Mouse (Mus musculus) cerebellum, adult 8-10 months (tissue): ENCODE data around the gene 9430015G10Rik.
"Not testable (repeated sequence)": the region's sequence is repeated elsewhere in the genome, so short reads cannot be mapped to it uniquely, and the experiment has no call there.

Source experiments
- DNase-seq: peaks from one replicate; pipeline ENCODE4 v3.0.0; 2022

The 9430015G10Rik gene

GRCm38 (mm10) chr4:156099427-156099826 is 10.4 kb upstream of the 9430015G10Rik start:
- DNase-seq, result no peak

GRCm38 (mm10) chr4:156100501-156100900 is 9.3 kb upstream of the 9430015G10Rik start:
- DNase-seq, result no peak

GRCm38 (mm10) chr4:156101481-156101903 is 8.3 kb upstream of the 9430015G10Rik start:
- no peak for DNase-seq

- DNase-seq, result no peak
Measured at GRCm38 (mm10) chr4:156103342-156103741, 6.4 kb upstream of the 9430015G10Rik start.

GRCm38 (mm10) chr4:156108606-156109546 is 906 bp upstream of the 9430015G10Rik start:
- peak; percentile 34 for DNase-seq

- DNase-seq, result no peak
Measured at GRCm38 (mm10) chr4:156124077-156124476, 14.3 kb downstream of the 9430015G10Rik start.

- no peak for DNase-seq
Measured at GRCm38 (mm10) chr4:156125393-156125792, 15.6 kb downstream of the 9430015G10Rik start.

- DNase-seq, result no peak
Measured at GRCm38 (mm10) chr4:156126841-156127240, 17.1 kb downstream of the 9430015G10Rik start.

GRCm38 (mm10) chr4:156128746-156129145 is 19.0 kb downstream of the 9430015G10Rik start:
- no peak for DNase-seq

- DNase-seq, result no peak
Measured at GRCm38 (mm10) chr4:156130436-156130835, 20.7 kb downstream of the 9430015G10Rik start, which contains the start of gene Rnf223. Gene Rnf223 (plus strand): TSS chr4:156130513.

- DNase-seq, result no peak
Measured at GRCm38 (mm10) chr4:156130940-156131339, 21.2 kb downstream of the 9430015G10Rik start.

GRCm38 (mm10) chr4:156133334-156133733 is 23.6 kb downstream of the 9430015G10Rik start:
- DNase-seq, result no peak

GRCm38 (mm10) chr4:156133943-156134605 is 24.3 kb downstream of the 9430015G10Rik start:
- no peak for DNase-seq

- DNase-seq, result no peak
Measured at GRCm38 (mm10) chr4:156135112-156135511, 25.3 kb downstream of the 9430015G10Rik start.

- no peak for DNase-seq
Measured at GRCm38 (mm10) chr4:156135801-156136200, 26.0 kb downstream of the 9430015G10Rik start.

- DNase-seq, result no peak
Measured at GRCm38 (mm10) chr4:156136285-156137100, 26.7 kb downstream of the 9430015G10Rik start.

- not testable (repeated sequence) for DNase-seq
Measured at GRCm38 (mm10) chr4:156150887-156151286, 41.1 kb downstream of the 9430015G10Rik start.

- no peak for DNase-seq
Measured at GRCm38 (mm10) chr4:156154771-156155170, 45.0 kb downstream of the 9430015G10Rik start.

GRCm38 (mm10) chr4:156166477-156166876 is 56.7 kb downstream of the 9430015G10Rik start:
- no peak for DNase-seq

GRCm38 (mm10) chr4:156168611-156169010 is 58.8 kb downstream of the 9430015G10Rik start:
- no peak for DNase-seq

GRCm38 (mm10) chr4:156169129-156169528 is 59.3 kb downstream of the 9430015G10Rik start:
- DNase-seq, result no peak

- no peak for DNase-seq
Measured at GRCm38 (mm10) chr4:156171828-156172227, 62.0 kb downstream of the 9430015G10Rik start.
